Mouse (Mus musculus) C3H10T1/2 (cell line): ENCODE measurements around the gene Rhno1. TPM values are rescaled to one million over a fixed set of nuclear protein-coding genes. Genes with fewer than 3 reads are reported as not detected.

Source experiments
- polyA plus RNA-seq, 2 experiments: library from polyadenylated mRNA; unstranded; fragments of >200 nt; fragmentation: generic; extraction: Trizol; gene quantifications; one replicate each; pipeline ENCODE4 v1.2.1; 2012; ENCODE audit warnings: missing spikeins in 2 of 2

Rhno1 gene
- 10 to 100 TPM; 38.5 to 42.2 TPM for polyA plus RNA-seq

DNA sequence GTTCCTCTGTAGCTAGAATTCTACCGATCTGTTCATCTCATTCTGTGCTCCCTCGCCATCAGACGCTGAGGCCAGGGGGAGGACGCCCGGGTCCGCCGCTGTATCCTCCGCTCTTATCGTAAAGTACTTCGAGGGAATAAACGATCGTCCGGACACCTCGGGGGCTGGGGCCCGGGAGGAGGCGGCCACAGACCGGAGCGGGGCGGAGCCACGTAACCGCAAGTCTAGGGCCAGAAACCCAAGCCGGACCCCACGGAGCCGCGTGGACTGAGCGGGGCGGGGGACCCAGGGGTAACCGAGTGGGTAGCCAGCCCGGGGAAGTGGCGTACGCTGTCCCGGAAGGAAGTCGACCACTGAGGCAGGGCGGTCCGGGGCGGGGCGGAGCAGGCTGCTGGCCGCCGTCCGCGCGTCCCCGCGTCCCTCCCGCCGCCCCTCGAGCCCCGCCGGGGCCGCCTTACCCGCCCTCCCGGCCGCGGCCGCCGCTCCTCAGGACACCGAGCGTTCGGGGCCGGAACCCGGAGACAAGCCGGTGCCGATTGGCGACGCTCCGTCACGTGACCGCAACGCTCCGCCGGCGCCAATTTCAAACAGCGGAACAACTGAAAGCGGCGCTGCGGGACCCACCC is at the start of gene Rhno1, which contains the start of gene Foxm1:
TSS of gene Rhno1 (minus strand) at position 531 of the 626 bp plus-strand sequence.
TSS of gene Foxm1 (plus strand) at position 587 of the 626 bp plus-strand sequence.

DNA sequence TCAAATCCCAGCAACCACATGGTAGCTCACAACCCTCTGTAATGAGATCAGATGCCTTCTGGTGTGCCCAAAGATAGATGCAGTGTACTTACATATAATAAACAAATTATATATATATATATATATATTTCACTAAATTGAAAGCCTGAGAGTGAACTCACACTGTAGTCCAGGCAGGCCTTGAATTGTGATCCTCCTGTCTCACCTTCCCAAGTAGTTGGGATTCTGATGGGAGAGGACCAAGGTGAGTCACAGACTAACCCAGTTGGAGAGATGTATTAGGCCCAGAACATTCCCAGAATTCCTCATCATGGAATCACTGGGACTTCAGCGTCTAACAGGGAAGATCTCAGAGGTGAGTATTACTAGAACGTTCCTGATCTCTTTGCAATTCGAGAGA is 36.3 kb upstream of the Rhno1 start, which contains the start of gene Nrip2:
TSS of gene Nrip2 (plus strand) at position 301 of the 400 bp plus-strand sequence.

DNA sequence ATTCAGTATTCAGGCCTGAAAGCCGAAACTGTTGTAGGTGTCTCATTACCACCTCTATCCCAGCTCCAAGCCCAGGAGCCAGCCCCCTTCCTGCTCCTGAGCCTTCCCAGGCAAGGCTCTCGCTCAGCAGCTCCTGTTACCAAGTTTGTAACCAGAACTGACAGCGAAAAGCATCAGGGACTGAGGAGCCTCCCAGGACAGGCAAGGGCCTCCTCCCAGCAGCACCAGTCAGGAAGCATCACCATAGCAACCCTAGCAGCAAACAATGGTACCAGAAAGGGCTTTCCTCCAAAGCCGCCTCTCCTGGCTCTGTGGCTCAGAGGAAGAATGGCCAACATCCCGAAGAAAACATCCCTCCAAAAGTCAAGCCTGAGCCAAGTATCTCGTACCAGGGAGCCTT is 12.5 kb upstream of the Rhno1 start, which contains the start of the genes Tex52 and Gm44596:
TSS of gene Tex52 (plus strand) at position 265 of the 400 bp plus-strand sequence.
TSS of gene Gm44596 (plus strand) at position 312 of the 400 bp plus-strand sequence.

DNA sequence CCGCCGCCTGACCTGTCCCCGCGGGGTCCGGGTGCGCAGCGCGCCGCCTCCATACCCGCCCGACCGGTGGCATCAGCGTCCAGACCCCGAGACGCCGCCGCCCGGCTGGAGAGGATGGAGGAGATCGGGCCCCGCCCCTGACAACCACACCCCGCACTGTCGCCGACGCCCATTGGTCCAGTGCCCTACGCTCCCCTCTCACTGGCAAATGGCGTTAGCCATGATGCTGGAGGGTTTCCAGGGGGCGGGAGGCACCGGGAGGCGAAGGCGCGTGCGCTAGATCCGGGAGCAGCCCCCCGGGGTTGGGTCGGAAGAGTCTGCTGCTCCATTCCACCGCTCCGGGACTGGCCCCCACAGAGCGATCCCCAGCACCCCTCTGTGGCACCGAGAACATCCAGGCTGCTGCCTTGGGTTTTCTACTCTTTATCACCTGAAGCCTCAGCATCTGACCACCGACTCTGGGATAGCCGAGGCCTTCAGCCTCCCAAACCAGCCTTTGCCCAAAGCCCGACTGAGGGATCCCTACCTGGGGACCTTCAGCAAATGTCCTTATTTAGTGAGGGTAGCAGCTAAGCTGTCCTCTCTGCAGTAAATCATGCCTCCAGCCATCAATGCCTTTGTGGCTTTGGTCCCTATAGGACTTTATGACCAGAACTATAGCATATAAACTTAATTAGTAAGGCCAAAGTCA is 6.8 kb downstream of the Rhno1 start, which contains the start of gene Tulp3:
TSS of gene Tulp3 (minus strand) at position 126 of the 691 bp plus-strand sequence.

Other genes starting within 250 kb of the Rhno1 start
- 10 to 100 TPM; 26.6 to 61.3 TPM for gene Tspan9, start 219.3 kb downstream of the Rhno1 start, polyA plus RNA-seq
- 1 to 10 TPM; 1.3 to 8.9 TPM for gene Tead4, start 62.1 kb downstream of the Rhno1 start, polyA plus RNA-seq
- 10 to 100 TPM; 15.3 to 35.1 TPM for gene Tulp3, start 7.1 kb downstream of the Rhno1 start, polyA plus RNA-seq
- gene Foxm1, start 56 bp upstream of the Rhno1 start, polyA plus RNA-seq, result 10 to 100 TPM; 26.2 to 39.5 TPM
- under 1 TPM; 0.02 to 0.08 TPM for gene Tex52, start 12.5 kb upstream of the Rhno1 start, polyA plus RNA-seq
- not detected for gene Gm44596, start 12.6 kb upstream of the Rhno1 start, polyA plus RNA-seq
- under 1 TPM; 0.04 to 0.37 TPM for gene Nrip2, start 36.4 kb upstream of the Rhno1 start, polyA plus RNA-seq
- gene Itfg2, start 62.0 kb upstream of the Rhno1 start, polyA plus RNA-seq, result 10 to 100 TPM; 12.5 to 27.9 TPM
- 100 to 1,000 TPM; 126 to 267 TPM for gene Fkbp4, start 75.8 kb upstream of the Rhno1 start, polyA plus RNA-seq
- gene Pzp, start 163.8 kb upstream of the Rhno1 start, polyA plus RNA-seq, result not detected
- gene A2ml1, start 218.7 kb upstream of the Rhno1 start, polyA plus RNA-seq, result not detected